Mouse (Mus musculus) CD4-positive helper T cell, adult 2 months (primary cell): ENCODE results near the gene Mkrn1.
"Not testable (repeated sequence)": the region's sequence is repeated elsewhere in the genome, so short reads cannot be mapped to it uniquely, and the experiment has no call there.

Experiments used
- DNase-seq: peaks from one replicate; pipeline ENCODE4 v3.0.0-alpha.2; 2012; ENCODE audit warnings: low read depth, missing footprints, low spot score

Mkrn1 gene

GRCm38 (mm10) chr6:39419851-39420721 lies at the start of gene Mkrn1:
TSS of gene Mkrn1 (minus strand) at chr6:39420462.
- DNase-seq: peak; percentile 88

GRCm38 (mm10) chr6:39469427-39469826 lies 49.2 kb upstream of the Mkrn1 start:
- no peak for DNase-seq

GRCm38 (mm10) chr6:39462621-39463538 lies 42.6 kb upstream of the Mkrn1 start:
- peak; percentile 84 for DNase-seq

- peak; percentile 17 for DNase-seq
Measured at GRCm38 (mm10) chr6:39460040-39460439, 39.8 kb upstream of the Mkrn1 start.

GRCm38 (mm10) chr6:39455339-39456160 lies 35.3 kb upstream of the Mkrn1 start:
- no peak for DNase-seq

GRCm38 (mm10) chr6:39454616-39455015 lies 34.4 kb upstream of the Mkrn1 start:
- no peak for DNase-seq

GRCm38 (mm10) chr6:39453564-39453963 lies 33.3 kb upstream of the Mkrn1 start:
- no peak for DNase-seq

GRCm38 (mm10) chr6:39451033-39451432 lies 30.8 kb upstream of the Mkrn1 start:
- peak; percentile 32 for DNase-seq

GRCm38 (mm10) chr6:39450580-39450979 lies 30.3 kb upstream of the Mkrn1 start:
- DNase-seq: no peak

- no peak for DNase-seq
Measured at GRCm38 (mm10) chr6:39447429-39448185, 27.3 kb upstream of the Mkrn1 start.

- no peak for DNase-seq
Measured at GRCm38 (mm10) chr6:39445801-39446572, 25.7 kb upstream of the Mkrn1 start.

GRCm38 (mm10) chr6:39442786-39443287 lies 22.6 kb upstream of the Mkrn1 start:
- DNase-seq: no peak

- DNase-seq: no peak
Measured at GRCm38 (mm10) chr6:39440207-39440606, 19.9 kb upstream of the Mkrn1 start.

- DNase-seq: not testable (repeated sequence)
Measured at GRCm38 (mm10) chr6:39437519-39437918, 17.3 kb upstream of the Mkrn1 start.

GRCm38 (mm10) chr6:39435875-39436274 lies 15.6 kb upstream of the Mkrn1 start:
- no peak for DNase-seq

GRCm38 (mm10) chr6:39434886-39435492 lies 14.7 kb upstream of the Mkrn1 start:
- no peak for DNase-seq

GRCm38 (mm10) chr6:39434111-39434885 lies 14.0 kb upstream of the Mkrn1 start:
- no peak for DNase-seq

- no peak for DNase-seq
Measured at GRCm38 (mm10) chr6:39433701-39434100, 13.4 kb upstream of the Mkrn1 start.
